9 mouse cellular contexts compared by ENCODE assay signal in genomic region chr5:103854041-103854806, GRCm38 (mm10). TPM values are rescaled to one million over a fixed set of nuclear protein-coding genes. Genes with fewer than 3 reads are reported as not detected.
A peak's percentile ranks its signal among the peaks of the same experiment; 100 is the strongest.
DNase-seq lines count a peak whose midpoint lies in the region; ATAC-seq and TF ChIP-seq lines count a peak whose summit lies in the region.
"Had no signal": no experiment of that assay in that cellular context is flagged by ENCODE, and none has a peak within 500 bp of the region (broad histone marks: within the 10 kb centered on the region; RNA-seq: fewer than 3 reads in every experiment).

No protein-coding gene starts in this region.

- 61% methylated on average over 17 of the region's 17 CpGs for WGBS in lung, embryonic 16.5 days

- no peak overlapping the region for H3K4me3 ChIP-seq in lung, embryonic 16.5 days (ENCODE audit: low read length)
- H3K4me3 ChIP-seq in embryonic fibroblast, embryonic 13.5 days (ENCODE audit: insufficient read depth, low read length), result no peak overlapping the region
- H3K4me3 ChIP-seq: limb, embryonic 13.5 days; stomach, embryonic 15.5 days had no signal

- 0 out of 2 replicates have a peak overlapping the region, but pooled peaks have one; percentile 12 for H3K27ac ChIP-seq in lung, embryonic 16.5 days (ENCODE audit: low read length)
- H3K27ac ChIP-seq in embryonic fibroblast, embryonic 13.5 days (ENCODE audit: insufficient read depth, low read length), result peak overlapping the region; percentile 55; the same call in 1 of the 2 replicates
- H3K27ac ChIP-seq: limb, embryonic 13.5 days; stomach, embryonic 15.5 days had no signal

- H3K9me3 ChIP-seq in lung, embryonic 16.5 days (ENCODE audit: control insufficient read depth, low read length), result no peaks in the 10 kb centered on the region
- H3K9me3 ChIP-seq: limb, embryonic 13.5 days; stomach, embryonic 15.5 days had no signal

- no peak; the same call in 1 of the 2 replicates for TF ChIP-seq CTCF in embryonic fibroblast, embryonic 13.5 days (IDR thresholded peaks at IDR 0.05; ENCODE audit: borderline replicate concordance, insufficient read depth, low read length)

- H3K4me2 ChIP-seq in lung, embryonic 16.5 days (ENCODE audit: low read depth, low read length), result no peak overlapping the region
- H3K4me2 ChIP-seq: limb, embryonic 13.5 days; stomach, embryonic 15.5 days had no signal

- peak; percentile 58; the same call in 1 of the 2 replicates for ATAC-seq in lung, embryonic 16.5 days (ENCODE audit: low read depth)

- no peak for TF ChIP-seq POLR2A in embryonic fibroblast, embryonic 13.5 days (IDR thresholded peaks at IDR 0.05; ENCODE audit: low read depth, low read length)

- H3K4me1 ChIP-seq in lung, embryonic 16.5 days (replicated peaks; ENCODE audit: control insufficient read depth, insufficient read depth, low read length), result peaks cover 7% of the 10 kb centered on the region; the same call in 1 of the 2 replicates
- peaks cover 15% of the 10 kb centered on the region for H3K4me1 ChIP-seq in embryonic fibroblast, embryonic 13.5 days (ENCODE audit: control insufficient read depth, insufficient read depth, low read length)

- H3K36me3 ChIP-seq in lung, embryonic 16.5 days (ENCODE audit: control insufficient read depth, insufficient read depth, low read length), result peaks cover 13% of the 10 kb centered on the region

- no peak for DNase-seq in lung, postnatal 10 days
- peak; percentile 44 to 48 for DNase-seq in layer of hippocampus, postnatal 36 days
- DNase-seq in right cerebral cortex, postnatal 4 days, result peak; percentile 57
- DNase-seq in embryo, embryonic 10 days (ENCODE audit: low spot score), result no peak
- DNase-seq in heart, adult 9 months (ENCODE audit: low spot score in 2 of 2), result no peak

- no peak overlapping the region for H3K9ac ChIP-seq in lung, embryonic 16.5 days (ENCODE audit: low read length)
- H3K9ac ChIP-seq: limb, embryonic 13.5 days; stomach, embryonic 15.5 days had no signal

- no peaks in the 10 kb centered on the region for H3K27me3 ChIP-seq in lung, embryonic 16.5 days (ENCODE audit: control insufficient read depth, insufficient read depth, low read depth, low read length)
- H3K27me3 ChIP-seq: limb, embryonic 13.5 days; stomach, embryonic 15.5 days had no signal

RNA-seq across cellular contexts. Expression of gene Klhl8, which starts 56.8 kb away (rescaled TPM):
- 11.1 and 11.3 TPM in 2 replicates for polyA plus RNA-seq in lung, embryonic 16.5 days (2015; fragmentation: Nextera tagmentation; extraction: Ambion mirVana)
- polyA plus RNA-seq in embryonic fibroblast, embryonic 13.5 days (2011; ENCODE audit: insufficient read length, low read depth, missing spikeins), result 4.9 and 5.1 TPM in 2 replicates
- 10 to 100 TPM; 35.0 to 36.1 TPM for total RNA-seq in layer of hippocampus, postnatal 36 days (2021)

Comparison
In these comparisons a context has a peak if more than half of its experiments do, and no peak if none do; other contexts are left out.
1. DNase-seq: peak in layer of hippocampus, postnatal 36 days (2 of 2) and right cerebral cortex, postnatal 4 days (single experiment); none in lung, postnatal 10 days (single experiment), embryo, embryonic 10 days (single experiment) and heart, adult 9 months (0 of 2).